Mouse (Mus musculus): ENCODE measurements around the gene Hmga1. TPM values are rescaled to one million over a fixed set of nuclear protein-coding genes. Genes with fewer than 3 reads are reported as not detected.
A peak's percentile ranks its signal among the peaks of the same experiment; 100 is the strongest.

The Hmga1 gene
- total RNA-seq (2021): 10 to 100 TPM; 16.8 to 29.5 TPM
- long read RNA-seq, experiment 1, transcript Hmga1-216 (5 exons, 1,681 nt): major isoform, 10 of 26 reads
- long read RNA-seq, experiment 1, partial matches to known transcripts: 1 of 26 reads
- long read RNA-seq, experiment 1, other reads (novel, unspliced or antisense): 4 of 26 reads
- long read RNA-seq, experiment 2, partial matches to known transcripts: 1 of 8 reads
- long read RNA-seq, experiment 2, other reads (novel, unspliced or antisense): 0 of 8 reads

GRCm38 (mm10) chr17:27556315-27557011 lies at the start of gene Hmga1:
Gene Hmga1, plus strand, starts transcription at chr17:27556497.
- peak; percentile 84 to 89 for DNase-seq (ENCODE audit: low spot score in 2 of 2)

- DNase-seq (ENCODE audit: low spot score in 2 of 2): no peak
Observed at GRCm38 (mm10) chr17:27506871-27507590, 49.3 kb upstream of the Hmga1 start.

- no peak for DNase-seq (ENCODE audit: low spot score in 2 of 2)
Observed at GRCm38 (mm10) chr17:27507591-27507945, 48.7 kb upstream of the Hmga1 start.

GRCm38 (mm10) chr17:27508002-27508401 lies 48.3 kb upstream of the Hmga1 start:
- DNase-seq (ENCODE audit: low spot score in 2 of 2): no peak

- DNase-seq (ENCODE audit: low spot score in 2 of 2): no peak
Observed at GRCm38 (mm10) chr17:27508513-27508912, 47.8 kb upstream of the Hmga1 start.

GRCm38 (mm10) chr17:27509056-27509455 lies 47.2 kb upstream of the Hmga1 start:
- DNase-seq (ENCODE audit: low spot score in 2 of 2): no peak

GRCm38 (mm10) chr17:27510258-27511124 lies 45.8 kb upstream of the Hmga1 start:
- no peak for DNase-seq (ENCODE audit: low spot score in 2 of 2)

- DNase-seq (ENCODE audit: low spot score in 2 of 2): no peak
Observed at GRCm38 (mm10) chr17:27511125-27511735, 45.1 kb upstream of the Hmga1 start.

GRCm38 (mm10) chr17:27511865-27512618 lies 44.3 kb upstream of the Hmga1 start:
- no peak for DNase-seq (ENCODE audit: low spot score in 2 of 2)

GRCm38 (mm10) chr17:27512619-27513161 lies 43.6 kb upstream of the Hmga1 start:
- peak; percentile 43 to 44 for DNase-seq (ENCODE audit: low spot score in 2 of 2)

GRCm38 (mm10) chr17:27513279-27513915 lies 42.9 kb upstream of the Hmga1 start:
- no peak for DNase-seq (ENCODE audit: low spot score in 2 of 2)

- DNase-seq (ENCODE audit: low spot score in 2 of 2): no peak
Observed at GRCm38 (mm10) chr17:27513916-27514762, 42.2 kb upstream of the Hmga1 start.

- DNase-seq (ENCODE audit: low spot score in 2 of 2): no peak
Observed at GRCm38 (mm10) chr17:27518296-27518695, 38.0 kb upstream of the Hmga1 start.

GRCm38 (mm10) chr17:27518700-27519595 lies 37.3 kb upstream of the Hmga1 start:
- no peak for DNase-seq (ENCODE audit: low spot score in 2 of 2)

GRCm38 (mm10) chr17:27520557-27520956 lies 35.7 kb upstream of the Hmga1 start:
- peak; percentile 66 to 74 for DNase-seq (ENCODE audit: low spot score in 2 of 2)

GRCm38 (mm10) chr17:27521303-27521702 lies 35.0 kb upstream of the Hmga1 start, which contains the start of gene Grm4:
Gene Grm4, minus strand, starts transcription at chr17:27521403.
- no peak for DNase-seq (ENCODE audit: low spot score in 2 of 2)

GRCm38 (mm10) chr17:27523121-27523520 lies 33.2 kb upstream of the Hmga1 start:
- DNase-seq (ENCODE audit: low spot score in 2 of 2): no peak
